Mouse (Mus musculus) myocyte (in vitro differentiated cells): ENCODE data around the gene Nsmce4a.

ENCODE experiments used
- CEBPB ChIP-seq: IDR thresholded peaks from 2 replicates; pipeline ENCODE4 v1.6.1; 2011; ENCODE audit warnings: mild to moderate bottlenecking, moderate library complexity; ENCODE audit not compliant: poor library complexity, insufficient read depth, severe bottlenecking
- MYOD1 ChIP-seq, 3 experiments: IDR thresholded peaks; one replicate each; pipeline ENCODE4 v1.6.1; 2011; ENCODE audit warnings: control low read depth in 2 of 3, low read depth in 2 of 3, mild to moderate bottlenecking in 2 of 3, moderate library complexity in 1 of 3; ENCODE audit not compliant: insufficient read length in 2 of 3, control insufficient read depth in 1 of 3
- POLR2A ChIP-seq: IDR thresholded peaks from one replicate; pipeline ENCODE4 v1.6.1; 2011; ENCODE audit warnings: low read depth, mild to moderate bottlenecking, control low read depth, moderate library complexity; ENCODE audit not compliant: insufficient read length
- TCF12 ChIP-seq: IDR thresholded peaks from one replicate; pipeline ENCODE4 v1.6.1; 2011; ENCODE audit warnings: mild to moderate bottlenecking, control low read depth; ENCODE audit not compliant: poor library complexity, insufficient read depth, severe bottlenecking
- TCF3 ChIP-seq: IDR thresholded peaks from one replicate; pipeline ENCODE4 v1.6.1; 2011; ENCODE audit warnings: low read depth, control low read depth; ENCODE audit not compliant: insufficient read length

GRCm38 (mm10) chr7:130553321-130553720, 19.6 kb downstream of the Nsmce4a start:
- TF ChIP-seq POLR2A (no peak), TCF12 (no peak), CEBPB (no peak), MYOD1 (IDR thresholded peaks at IDR 0.05; ENCODE audit: control insufficient read depth in 1 of 3, insufficient read length in 2 of 3, low read depth in 2 of 3) (no peak), TCF3 (no peak)
